Mouse (Mus musculus) cerebellum, adult 2 months (tissue): ENCODE measurements around the gene Tmem104.

Experiments
- CTCF ChIP-seq: fragments of 200-500 bp; IDR thresholded peaks from 2 replicates; pipeline ENCODE4 v1.5.1; 2011; ENCODE audit warnings: low read depth, mild to moderate bottlenecking, control low read depth, low read length, moderate library complexity, borderline replicate concordance; ENCODE audit not compliant: insufficient read depth
- POLR2A ChIP-seq: fragments of 200-500 bp; IDR thresholded peaks from 2 replicates; pipeline ENCODE4 v1.6.1; 2011; ENCODE audit warnings: low read length, control low read depth, borderline replicate concordance; ENCODE audit not compliant: insufficient read depth

- TF ChIP-seq CTCF (no peak), POLR2A (no peak)
Observed at GRCm38 (mm10) chr11:115242746-115243145, 55.5 kb downstream of the Tmem104 start.
